Mouse (Mus musculus): ENCODE data around the gene Gm49336. TPM values are rescaled to one million over a fixed set of nuclear protein-coding genes. Genes with fewer than 3 reads are reported as not detected.

Gm49336 gene
- polyA plus RNA-seq, 1 experiment: 28.0 TPM

DNA sequence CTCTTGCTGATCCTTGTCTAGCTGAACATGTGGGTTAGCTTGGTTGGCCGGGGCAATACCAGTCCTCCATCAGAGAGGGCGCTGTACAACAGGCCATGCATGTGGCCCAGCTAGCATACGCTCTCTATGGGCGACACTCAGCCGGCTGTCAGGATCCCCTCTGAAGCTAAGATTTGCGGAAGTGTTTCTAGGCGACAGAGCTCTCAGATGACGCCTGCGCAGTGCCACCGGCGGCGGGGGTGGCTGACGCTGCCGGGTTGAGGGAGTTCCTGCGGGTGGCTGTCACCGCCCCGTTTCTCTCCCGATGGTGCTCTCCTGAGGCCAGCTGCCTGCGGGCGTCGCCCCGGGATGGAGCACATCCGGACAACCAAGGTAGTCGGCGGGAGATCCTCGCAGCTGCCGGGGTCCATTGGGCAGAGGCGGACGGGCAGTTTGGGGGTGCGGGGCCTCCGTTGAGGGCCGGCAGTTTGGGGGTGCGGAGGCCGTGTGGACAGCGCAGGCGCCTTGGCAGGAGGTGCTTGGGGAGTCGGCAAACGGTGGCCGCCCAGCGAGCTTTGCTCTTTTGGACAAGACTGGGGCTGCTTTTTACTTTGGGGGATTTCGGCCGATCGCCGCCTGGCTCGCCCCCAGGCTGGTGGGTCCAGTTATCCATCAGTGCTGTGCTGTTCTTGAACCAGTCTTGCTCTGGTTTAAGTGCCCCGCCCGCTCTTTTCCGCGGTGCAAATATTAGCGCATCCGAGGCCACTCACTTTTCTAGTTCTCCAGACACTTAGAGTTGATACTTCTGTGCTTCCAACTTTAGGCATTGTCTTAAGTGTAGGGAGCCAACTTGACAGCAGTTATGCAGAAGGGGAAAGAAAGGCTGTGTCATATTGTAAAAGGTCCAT is 13.9 kb upstream of the Gm49336 start, which contains the start of gene Mtmr6:
Gene Mtmr6 (plus strand): TSS at position 239 of the 887 bp plus-strand sequence.
- TF ChIP-seq POLR2A (IDR thresholded peaks at IDR 0.05; ENCODE audit: borderline replicate concordance, low read depth, low read length) (no peak), CTCF (IDR thresholded peaks at IDR 0.05; ENCODE audit: low read depth, low read length) (peak; percentile 48)
- Histone ChIP-seq H3K4me3 (ENCODE audit: insufficient read depth, low read length) (peak within 1 kb of the TSS; percentile 96), H3K4me1 (ENCODE audit: control insufficient read depth, insufficient read depth, low read length) (peaks cover 28% of the 10 kb centered on the region), H3K27ac (ENCODE audit: insufficient read depth, low read depth, low read length) (peak within 1 kb of the TSS; percentile 54)

DNA sequence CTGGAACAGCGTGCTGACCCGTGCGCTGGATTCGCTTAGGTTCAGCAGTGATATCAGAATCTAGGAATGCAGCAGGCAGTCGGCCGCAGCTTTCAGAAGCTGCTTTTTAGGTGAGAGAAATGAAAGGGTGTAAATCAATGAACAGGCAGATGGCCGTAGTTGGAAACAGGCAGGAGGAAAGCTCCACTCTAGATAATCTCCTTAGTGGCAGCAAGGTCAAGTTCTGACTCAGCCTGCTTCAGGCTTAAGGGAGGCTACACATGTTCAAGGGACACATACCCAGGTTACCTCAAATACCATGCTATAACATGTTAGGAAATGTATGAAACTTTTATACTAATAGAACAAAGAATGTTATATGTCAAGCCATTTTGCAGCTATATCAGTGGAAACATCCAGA is 11.0 kb upstream of the Gm49336 start:
- TF ChIP-seq POLR2A (IDR thresholded peaks at IDR 0.05; ENCODE audit: borderline replicate concordance, low read depth, low read length): no peak
- no peak for TF ChIP-seq CTCF (IDR thresholded peaks at IDR 0.05; ENCODE audit: low read depth, low read length)
- Histone ChIP-seq H3K4me1 (ENCODE audit: control insufficient read depth, insufficient read depth, low read length) (peaks cover 12% of the 10 kb centered on the region), H3K4me3 (ENCODE audit: insufficient read depth, low read length) (no peak overlapping the region), H3K27ac (ENCODE audit: insufficient read depth, low read depth, low read length) (no peak overlapping the region)

DNA sequence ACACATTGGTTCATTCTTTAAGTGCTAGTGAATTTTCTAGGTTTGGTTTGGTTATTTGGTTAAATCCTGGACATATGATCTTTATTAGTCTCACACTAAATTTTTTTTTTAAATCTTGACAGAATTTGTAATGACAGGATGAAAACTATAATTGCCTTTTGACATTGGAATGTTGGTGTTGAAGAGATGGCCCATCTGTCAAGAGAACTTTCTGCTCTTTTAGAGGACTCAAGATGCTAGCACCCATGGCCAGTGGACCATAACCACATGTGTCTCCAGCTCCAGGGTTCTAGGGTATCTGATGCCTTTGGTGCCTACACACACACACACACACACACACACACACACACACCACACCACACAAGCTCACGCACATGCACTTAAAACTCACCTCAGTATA is 6.5 kb upstream of the Gm49336 start:
- H3K27ac ChIP-seq (ENCODE audit: insufficient read depth, low read depth, low read length): no peak overlapping the region
- no peak overlapping the region for H3K4me3 ChIP-seq (ENCODE audit: insufficient read depth, low read length)
- peaks cover 5% of the 10 kb centered on the region for H3K4me1 ChIP-seq (ENCODE audit: control insufficient read depth, insufficient read depth, low read length)
- TF ChIP-seq CTCF (IDR thresholded peaks at IDR 0.05; ENCODE audit: low read depth, low read length) (no peak), POLR2A (IDR thresholded peaks at IDR 0.05; ENCODE audit: borderline replicate concordance, low read depth, low read length) (no peak)

DNA sequence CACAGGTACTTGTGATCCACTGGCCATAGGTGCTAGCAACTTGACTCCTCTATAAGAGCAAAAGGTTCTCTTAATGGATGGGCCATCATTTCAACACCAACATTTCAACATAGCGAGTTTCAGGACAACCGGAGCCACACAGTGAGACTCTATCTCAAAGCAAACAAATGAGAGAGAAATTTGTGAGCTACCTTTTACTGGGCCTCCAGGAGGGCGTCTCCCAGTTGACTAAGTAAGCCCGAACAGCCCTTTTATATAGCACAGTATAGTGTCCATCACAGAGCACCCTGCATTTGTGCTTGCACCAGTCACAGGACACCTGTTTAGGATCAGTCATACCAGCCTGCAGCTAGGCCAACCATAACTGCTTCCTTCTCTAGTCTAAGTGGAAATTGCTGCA is 5.8 kb upstream of the Gm49336 start:
- TF ChIP-seq POLR2A (IDR thresholded peaks at IDR 0.05; ENCODE audit: borderline replicate concordance, low read depth, low read length) (no peak), CTCF (IDR thresholded peaks at IDR 0.05; ENCODE audit: low read depth, low read length) (no peak)
- peaks cover 8% of the 10 kb centered on the region for H3K4me1 ChIP-seq (ENCODE audit: control insufficient read depth, insufficient read depth, low read length)
- no peak overlapping the region for H3K4me3 ChIP-seq (ENCODE audit: insufficient read depth, low read length)
- H3K27ac ChIP-seq (ENCODE audit: insufficient read depth, low read depth, low read length): no peak overlapping the region

DNA sequence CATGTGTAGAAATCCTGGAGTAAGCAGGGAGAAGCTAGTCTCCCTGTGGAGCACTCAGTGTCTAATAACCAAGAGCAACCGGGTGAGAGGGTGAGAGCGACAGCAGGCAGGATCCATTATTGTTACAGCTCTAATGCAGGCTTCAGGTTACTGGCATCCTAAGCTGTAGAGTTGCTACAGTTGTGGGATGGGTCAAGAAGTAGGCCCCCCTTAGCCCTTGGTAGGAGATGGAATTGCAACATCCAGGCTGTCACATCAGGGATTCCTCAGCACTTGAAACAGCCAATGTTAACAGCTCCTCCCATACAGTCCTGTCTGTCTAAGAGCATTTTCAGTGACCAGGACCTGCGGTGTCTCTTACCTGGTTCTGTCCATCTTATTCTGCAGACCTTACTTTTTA is 5.0 kb upstream of the Gm49336 start:
- peaks cover 8% of the 10 kb centered on the region for H3K4me1 ChIP-seq (ENCODE audit: control insufficient read depth, insufficient read depth, low read length)
- H3K27ac ChIP-seq (ENCODE audit: insufficient read depth, low read depth, low read length): no peak overlapping the region
- no peak overlapping the region for H3K4me3 ChIP-seq (ENCODE audit: insufficient read depth, low read length)
- no peak for TF ChIP-seq POLR2A (IDR thresholded peaks at IDR 0.05; ENCODE audit: borderline replicate concordance, low read depth, low read length)
- TF ChIP-seq CTCF (IDR thresholded peaks at IDR 0.05; ENCODE audit: low read depth, low read length): no peak

DNA sequence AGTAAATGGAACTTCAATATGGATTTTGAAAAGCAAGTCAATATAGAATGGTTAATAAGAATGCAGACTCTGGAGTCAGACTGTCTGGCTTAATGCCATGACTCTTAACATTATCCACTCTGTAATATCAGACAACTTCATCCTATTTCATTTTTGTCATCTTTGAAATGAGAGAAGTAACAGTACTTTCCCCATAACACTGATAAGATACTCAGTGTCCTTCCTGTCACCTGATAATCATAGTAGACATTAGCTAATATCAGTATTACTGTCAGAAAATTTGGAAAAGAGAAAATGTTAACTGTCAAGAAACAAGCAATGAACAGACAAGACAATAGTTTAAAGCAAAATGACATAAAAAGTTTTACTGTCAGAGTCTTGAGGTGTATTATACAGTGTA is 3.5 kb upstream of the Gm49336 start:
- Histone ChIP-seq H3K27ac (ENCODE audit: insufficient read depth, low read depth, low read length) (no peak overlapping the region), H3K4me1 (ENCODE audit: control insufficient read depth, insufficient read depth, low read length) (peaks cover 8% of the 10 kb centered on the region), H3K4me3 (ENCODE audit: insufficient read depth, low read length) (no peak overlapping the region)
- TF ChIP-seq CTCF (IDR thresholded peaks at IDR 0.05; ENCODE audit: low read depth, low read length): no peak
- TF ChIP-seq POLR2A (IDR thresholded peaks at IDR 0.05; ENCODE audit: borderline replicate concordance, low read depth, low read length): no peak

DNA sequence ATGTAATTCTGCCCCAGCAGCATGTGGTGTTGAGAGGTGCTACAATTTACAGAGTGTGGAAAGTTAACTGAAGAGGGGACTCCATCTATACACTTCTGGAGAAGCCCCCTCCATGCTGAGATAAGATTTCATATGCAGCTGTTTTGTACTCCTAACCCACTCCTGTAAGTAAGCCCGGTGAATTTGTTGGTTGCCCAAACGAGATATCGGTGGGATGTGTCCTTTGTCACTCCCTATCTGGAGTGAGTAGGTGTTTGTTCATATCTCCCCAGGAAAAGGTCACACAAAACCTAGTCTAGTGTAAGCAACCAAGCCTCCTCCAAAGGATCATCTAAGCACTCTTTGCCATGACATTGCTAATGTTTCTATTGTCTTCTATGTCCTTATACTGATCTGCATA is 2.2 kb upstream of the Gm49336 start:
- Histone ChIP-seq H3K4me3 (ENCODE audit: insufficient read depth, low read length) (no peak overlapping the region), H3K27ac (ENCODE audit: insufficient read depth, low read depth, low read length) (no peak overlapping the region), H3K4me1 (ENCODE audit: control insufficient read depth, insufficient read depth, low read length) (peaks cover 13% of the 10 kb centered on the region)
- TF ChIP-seq POLR2A (IDR thresholded peaks at IDR 0.05; ENCODE audit: borderline replicate concordance, low read depth, low read length) (no peak), CTCF (IDR thresholded peaks at IDR 0.05; ENCODE audit: low read depth, low read length) (no peak)

DNA sequence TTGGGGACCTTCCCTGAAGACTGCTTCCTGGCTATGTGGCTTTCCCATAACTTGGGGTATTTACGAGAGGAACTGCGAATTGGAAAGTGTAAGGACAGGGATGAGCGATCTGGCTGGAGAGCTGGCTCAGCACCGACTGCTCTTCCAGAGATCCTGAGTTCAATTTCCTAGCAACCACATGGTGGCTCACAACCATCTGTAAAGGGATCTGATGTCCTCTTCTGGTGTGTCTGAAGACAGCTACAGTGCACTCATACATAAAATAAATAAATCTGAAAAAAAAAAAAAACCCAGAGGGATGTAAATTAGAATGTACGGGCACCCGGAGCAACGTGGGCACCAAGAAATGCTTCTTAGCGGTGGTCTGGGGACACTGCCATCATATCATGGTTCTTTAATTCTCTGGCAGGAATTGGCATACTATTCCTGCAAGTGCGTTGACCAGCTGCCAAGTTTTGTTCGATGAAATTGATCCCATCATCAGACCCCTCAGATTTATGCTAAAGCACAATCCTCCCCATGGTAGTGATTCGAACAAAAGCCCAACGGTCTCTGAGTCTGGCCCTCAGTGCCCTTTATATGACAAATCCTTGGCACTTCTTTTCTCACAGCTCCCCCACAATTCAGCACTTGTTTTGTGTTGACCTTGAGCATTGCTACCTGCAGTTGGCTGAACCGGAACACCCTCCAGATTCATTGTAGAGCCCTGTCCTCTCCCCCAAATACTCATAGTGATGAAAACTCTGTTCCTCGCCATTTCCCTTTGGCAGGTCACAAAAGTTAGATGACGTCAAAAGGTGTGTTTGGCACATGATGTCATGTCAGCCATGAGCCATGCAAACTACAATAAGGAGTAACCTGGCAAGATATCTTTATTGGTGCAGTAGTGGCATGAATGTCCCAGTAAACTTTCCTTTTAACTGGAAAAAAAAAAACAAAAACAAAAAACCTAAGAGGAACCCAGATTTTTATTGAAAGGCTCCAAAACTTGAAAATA is 995 bp upstream of the Gm49336 start:
- TF ChIP-seq CTCF (IDR thresholded peaks at IDR 0.05; ENCODE audit: low read depth, low read length) (no peak), POLR2A (IDR thresholded peaks at IDR 0.05; ENCODE audit: borderline replicate concordance, low read depth, low read length) (no peak)
- peaks cover 9% of the 10 kb centered on the region for H3K4me1 ChIP-seq (ENCODE audit: control insufficient read depth, insufficient read depth, low read length)
- peak overlapping the region; percentile 94 for H3K27ac ChIP-seq (ENCODE audit: insufficient read depth, low read depth, low read length)
- H3K4me3 ChIP-seq (ENCODE audit: insufficient read depth, low read length): peak overlapping the region; percentile 83

DNA sequence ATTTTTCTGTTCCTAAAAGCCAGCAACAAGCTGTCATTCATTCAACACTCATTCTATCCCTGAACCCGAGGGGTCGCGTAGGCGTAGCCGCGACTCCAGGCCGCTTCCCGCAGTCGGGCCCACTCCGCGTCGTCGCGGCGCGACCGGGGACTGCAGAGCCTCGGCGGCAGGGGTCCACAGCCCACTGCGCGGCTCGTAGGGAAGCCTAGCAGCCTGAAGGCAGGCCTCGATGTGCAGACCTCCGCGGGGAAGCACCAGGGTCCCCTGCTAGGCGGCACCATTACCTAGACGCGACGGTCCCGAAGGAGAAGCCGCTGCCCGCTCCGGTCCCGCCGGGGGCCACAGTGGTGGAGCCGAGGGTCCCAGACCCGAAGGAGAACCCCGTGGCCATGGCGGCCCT is 428 bp downstream of the Gm49336 start:
- Histone ChIP-seq H3K4me1 (ENCODE audit: control insufficient read depth, insufficient read depth, low read length) (peaks cover 9% of the 10 kb centered on the region), H3K4me3 (ENCODE audit: insufficient read depth, low read length) (peak overlapping the region; percentile 95), H3K27ac (ENCODE audit: insufficient read depth, low read depth, low read length) (peak overlapping the region; percentile 59)
- no peak for TF ChIP-seq CTCF (IDR thresholded peaks at IDR 0.05; ENCODE audit: low read depth, low read length)
- no peak for TF ChIP-seq POLR2A (IDR thresholded peaks at IDR 0.05; ENCODE audit: borderline replicate concordance, low read depth, low read length)

Data from bone marrow macrophage, adult 2 months (primary cell).